Mouse (Mus musculus): Measurements from ENCODE around the gene Timm8b. TPM values are rescaled to one million over a fixed set of nuclear protein-coding genes. Genes with fewer than 3 reads are reported as not detected.

The Timm8b gene
- total and polyA plus RNA-seq, 3 experiments, result 119 to 244 (median 160) TPM

- no peak for TF ChIP-seq GABPA (IDR thresholded peaks at IDR 0.05; ENCODE audit: insufficient replicate concordance, low read depth, low read length)
- no peak for TF ChIP-seq TBP (conservative IDR thresholded peaks at IDR 0.05; ENCODE audit: low read depth, low read length)
- no peak for TF ChIP-seq ZKSCAN1 (IDR thresholded peaks at IDR 0.05; ENCODE audit: borderline replicate concordance, low read depth, low read length)
- TF ChIP-seq MEF2A (IDR thresholded peaks at IDR 0.05; ENCODE audit: borderline replicate concordance, low read depth, low read length), result no peak
- no peak for TF ChIP-seq SIN3A (IDR thresholded peaks at IDR 0.05; ENCODE audit: low read length)
- TF ChIP-seq NELFE (IDR thresholded peaks at IDR 0.05; ENCODE audit: low read depth, low read length), result no peak
- no peak for TF ChIP-seq NRF1 (IDR thresholded peaks at IDR 0.05; ENCODE audit: low read depth, low read length)
- no peak for TF ChIP-seq MAX (IDR thresholded peaks at IDR 0.05; ENCODE audit: low read length)
- TF ChIP-seq MXI1 (IDR thresholded peaks at IDR 0.05; ENCODE audit: low read depth, low read length), result no peak
- TF ChIP-seq UBTF (IDR thresholded peaks at IDR 0.05; ENCODE audit: low read depth, low read length), result no peak
- TF ChIP-seq BHLHE40 (IDR thresholded peaks at IDR 0.05; ENCODE audit: low read depth, low read length), result no peak
- TF ChIP-seq MAFK (IDR thresholded peaks at IDR 0.05; ENCODE audit: insufficient replicate concordance, low read length), result no peak
- TF ChIP-seq ELF1 (IDR thresholded peaks at IDR 0.05; ENCODE audit: low read depth, low read length), result no peak
- TF ChIP-seq KAT2A (IDR thresholded peaks at IDR 0.05; ENCODE audit: insufficient replicate concordance, low read length), result no peak
- TF ChIP-seq SMC3 (IDR thresholded peaks at IDR 0.05; ENCODE audit: low read depth, low read length), result no peak
- TF ChIP-seq E2F4 (IDR thresholded peaks at IDR 0.05; ENCODE audit: insufficient replicate concordance, low read depth, low read length), result no peak
- no peak for TF ChIP-seq RCOR1 (conservative IDR thresholded peaks at IDR 0.05; ENCODE audit: low read depth, low read length)
- TF ChIP-seq CHD2 (IDR thresholded peaks at IDR 0.05; ENCODE audit: low read length), result no peak
- H3K4me2 ChIP-seq (ENCODE audit: insufficient read depth, low read depth, poor library complexity, severe bottlenecking), result no peak within 1 kb of the TSS
- H3K4me3 ChIP-seq (replicated peaks in 1 of 3; ENCODE audit: low read depth in 2 of 3, low read length in 2 of 3, poor library complexity in 1 of 3), result no peak within 1 kb of the TSS
- peaks cover 4% of the 10 kb centered on the region for H3K9me3 ChIP-seq (replicated peaks; ENCODE audit: low read length)
- no peaks in the 10 kb centered on the region for H3K79me2 ChIP-seq (replicated peaks; ENCODE audit: control insufficient read depth, extremely low read depth, insufficient read depth, poor library complexity, severe bottlenecking)
- DNase-seq (ENCODE audit: extremely low read depth), result no peak
- H3K36me3 ChIP-seq (replicated peaks in 1 of 2; ENCODE audit: control insufficient read depth in 1 of 2, insufficient read depth in 1 of 2, low read length in 1 of 2), result no peaks in the 10 kb centered on the region
- no peak within 1 kb of the TSS for H3K27ac ChIP-seq (ENCODE audit: insufficient read depth, low read depth)
- no peak within 1 kb of the TSS for H3K9ac ChIP-seq (ENCODE audit: insufficient read depth, low read depth)
- in situ Hi-C loops (cut with MboI; ENCODE audit: low pct_ligation_motif_present, low pct_unique_long_range_greater_than_20kb, low sequenced_read_pairs), result no loop called here
- no peaks in the 10 kb centered on the region for H3K4me1 ChIP-seq (ENCODE audit: control insufficient read depth in 1 of 2, insufficient read depth in 2 of 2)
- dilution Hi-C loops (cut with MboI; ENCODE audit: extremely low pct_ligation_motif_present, extremely low pct_unique_long_range_greater_than_20kb, low sequenced_read_pairs), result no loop called here
- peaks cover 2% of the 10 kb centered on the region for H3K27me3 ChIP-seq (replicated peaks)
Measured at GRCm38 (mm10) chr9:50561145-50561917, 42.4 kb upstream of the Timm8b start, which contains the start of gene Tex12. Gene Tex12, minus strand, starts transcription at chr9:50561325.

GRCm38 (mm10) chr9:50561918-50562360 lies 41.8 kb upstream of the Timm8b start:
- Histone ChIP-seq H3K9me3 (replicated peaks; ENCODE audit: low read length) (peaks cover 4% of the 10 kb centered on the region), H3K27me3 (replicated peaks) (peaks cover 2% of the 10 kb centered on the region), H3K79me2 (replicated peaks; ENCODE audit: control insufficient read depth, extremely low read depth, insufficient read depth, poor library complexity, severe bottlenecking) (no peaks in the 10 kb centered on the region), H3K4me1 (ENCODE audit: control insufficient read depth in 1 of 2, insufficient read depth in 2 of 2) (no peaks in the 10 kb centered on the region), H3K27ac (ENCODE audit: insufficient read depth, low read depth) (no peak overlapping the region), H3K4me2 (ENCODE audit: insufficient read depth, low read depth, poor library complexity, severe bottlenecking) (no peak overlapping the region), H3K36me3 (replicated peaks in 1 of 2; ENCODE audit: control insufficient read depth in 1 of 2, insufficient read depth in 1 of 2, low read length in 1 of 2) (no peaks in the 10 kb centered on the region), H3K4me3 (replicated peaks in 1 of 3; ENCODE audit: low read depth in 2 of 3, low read length in 2 of 3, poor library complexity in 1 of 3) (no peak overlapping the region), H3K9ac (ENCODE audit: insufficient read depth, low read depth) (no peak overlapping the region)
- in situ Hi-C loops (cut with MboI; ENCODE audit: low pct_ligation_motif_present, low pct_unique_long_range_greater_than_20kb, low sequenced_read_pairs) (no loop called here), dilution Hi-C loops (cut with MboI; ENCODE audit: extremely low pct_ligation_motif_present, extremely low pct_unique_long_range_greater_than_20kb, low sequenced_read_pairs) (no loop called here)
- TF ChIP-seq MEF2A (IDR thresholded peaks at IDR 0.05; ENCODE audit: borderline replicate concordance, low read depth, low read length) (no peak), KAT2A (IDR thresholded peaks at IDR 0.05; ENCODE audit: insufficient replicate concordance, low read length) (no peak), TBP (conservative IDR thresholded peaks at IDR 0.05; ENCODE audit: low read depth, low read length) (no peak), MXI1 (IDR thresholded peaks at IDR 0.05; ENCODE audit: low read depth, low read length) (no peak), UBTF (IDR thresholded peaks at IDR 0.05; ENCODE audit: low read depth, low read length) (no peak), HCFC1 (IDR thresholded peaks at IDR 0.05; ENCODE audit: low read depth, low read length) (no peak), CTCF (conservative IDR thresholded peaks at IDR 0.05 in 1 of 2, IDR thresholded peaks at IDR 0.05 in 1 of 2; ENCODE audit: low read depth in 2 of 2, low read length in 2 of 2) (no peak), MAFK (IDR thresholded peaks at IDR 0.05; ENCODE audit: insufficient replicate concordance, low read length) (no peak), SMC3 (IDR thresholded peaks at IDR 0.05; ENCODE audit: low read depth, low read length) (no peak), GABPA (IDR thresholded peaks at IDR 0.05; ENCODE audit: insufficient replicate concordance, low read depth, low read length) (no peak), JUND (conservative IDR thresholded peaks at IDR 0.05; ENCODE audit: low read depth, low read length) (no peak), MYC (IDR thresholded peaks at IDR 0.05; ENCODE audit: low read depth, low read length) (no peak)
- DNase-seq (ENCODE audit: extremely low read depth), result no peak
